Mouse (Mus musculus) CD8-positive naive resting alpha-beta T cell, adult 57 days (primary cell): ENCODE data around the gene Wif1. TPM values are rescaled to one million over a fixed set of nuclear protein-coding genes. Genes with fewer than 3 reads are reported as not detected.

Source experiments
- total RNA-seq: library from RNA; stranded (reverse); gene quantifications from one replicate; pipeline ENCODE4 v1.2.4, GENCODE M21; 2023

Gene Wif1
- not detected for total RNA-seq

DNA sequence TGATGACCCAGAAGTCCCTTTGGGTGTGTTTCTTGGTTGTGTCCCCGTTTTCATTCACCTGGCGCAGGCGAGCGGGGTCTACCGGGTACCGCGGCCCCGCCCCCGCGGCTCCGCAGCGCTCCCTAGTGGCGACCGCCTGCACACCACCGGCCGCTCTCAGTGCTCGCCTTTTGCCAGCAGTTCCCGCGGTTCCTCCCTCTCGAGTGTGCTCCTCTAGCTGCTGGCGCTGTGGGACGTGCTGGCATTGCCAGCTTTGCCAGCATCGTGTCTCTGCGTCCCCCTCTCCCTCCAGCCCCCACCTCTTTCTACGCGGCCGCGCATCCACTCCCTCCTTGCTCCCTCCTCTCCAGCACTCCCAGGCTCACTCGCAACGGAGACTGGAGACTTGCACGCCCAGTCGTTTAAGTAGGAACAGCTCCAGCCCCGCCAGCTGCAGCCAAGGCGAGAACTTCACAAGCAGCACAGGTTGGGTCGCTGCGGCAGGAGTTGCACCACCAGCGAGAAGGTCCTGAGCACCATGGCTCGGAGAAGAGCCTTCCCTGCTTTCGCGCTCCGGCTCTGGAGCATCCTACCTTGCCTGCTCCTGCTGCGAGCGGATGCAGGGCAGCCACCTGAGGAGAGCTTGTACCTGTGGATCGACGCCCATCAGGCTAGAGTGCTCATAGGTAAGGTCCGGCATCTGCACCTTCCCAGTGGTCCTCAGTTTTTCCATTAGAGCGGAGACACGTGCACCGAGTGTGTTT lies at the start of gene Wif1:
TSS of gene Wif1 (plus strand) at position 135 of the 743 bp plus-strand sequence.

Other genes with a start within 250 kb of the Wif1 start
- gene Msrb3, start 134.9 kb upstream of the Wif1 start, total RNA-seq = not detected
- gene Lemd3, start 54.6 kb upstream of the Wif1 start, total RNA-seq = 36.4 TPM